Mouse (Mus musculus) kidney, postnatal 14 days (tissue): ENCODE results near the gene Rab3gap1.

Experiments used
- DNase-seq: peaks from one replicate; pipeline ENCODE4 v3.0.0; 2022; ENCODE audit warnings: mixed read lengths

Rab3gap1 gene

DNA sequence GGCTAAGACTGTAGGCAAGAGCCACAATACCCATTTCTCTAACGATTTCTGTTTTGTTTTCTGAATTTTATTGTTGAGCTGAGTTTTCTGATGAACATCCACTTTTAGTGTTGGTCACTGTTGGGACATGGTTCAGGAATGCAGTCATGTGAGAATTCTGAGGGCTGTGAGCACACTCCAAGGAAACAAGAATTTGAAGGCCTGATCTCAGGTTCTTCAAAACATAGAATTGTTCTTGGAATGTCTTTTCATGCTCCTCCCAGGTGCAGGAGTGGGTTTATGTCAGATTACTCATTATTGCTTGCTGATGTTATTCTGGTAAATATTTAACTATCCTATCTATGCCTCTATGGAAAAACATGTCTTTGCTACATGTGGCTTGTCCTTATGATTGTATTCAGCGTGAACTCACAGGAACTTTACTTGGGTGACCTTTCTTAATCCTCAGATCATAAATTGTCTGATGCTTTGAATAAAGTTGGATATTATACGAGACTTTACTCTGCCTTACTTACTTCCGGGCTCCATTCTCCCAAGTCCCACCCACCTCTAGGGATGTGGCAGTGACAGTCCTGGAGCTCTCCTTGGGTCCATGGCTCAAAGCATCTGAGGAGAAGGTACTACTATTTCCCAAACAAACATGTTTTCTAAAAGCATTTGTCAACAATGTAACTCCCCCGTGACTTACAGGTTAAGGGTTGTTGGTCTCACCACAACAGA is 114.9 kb downstream of the Rab3gap1 start:
- peak; percentile 17 for DNase-seq

DNA sequence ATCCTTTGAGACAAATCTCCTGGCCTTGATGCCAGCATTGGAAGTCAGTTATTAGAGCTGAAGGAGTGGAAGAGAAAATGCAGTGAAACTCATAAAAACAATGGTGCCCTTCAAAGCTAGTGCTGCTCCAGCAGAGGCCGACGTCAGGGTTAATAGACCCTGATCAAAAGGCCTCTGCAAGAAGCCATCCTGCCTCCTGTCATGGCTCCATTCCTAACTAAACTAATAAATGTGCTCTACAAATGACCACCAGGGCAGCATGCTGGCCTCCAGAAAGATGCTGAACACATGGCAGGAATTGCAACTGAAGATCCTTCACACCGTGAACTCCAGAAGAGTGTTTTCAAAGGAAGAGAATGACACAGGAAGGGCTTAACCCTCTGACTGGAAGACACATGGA is 116.8 kb downstream of the Rab3gap1 start:
- no peak for DNase-seq

GRCm38 (mm10) chr1:127988246-127988645 is 119.7 kb downstream of the Rab3gap1 start:
- no peak for DNase-seq

DNA sequence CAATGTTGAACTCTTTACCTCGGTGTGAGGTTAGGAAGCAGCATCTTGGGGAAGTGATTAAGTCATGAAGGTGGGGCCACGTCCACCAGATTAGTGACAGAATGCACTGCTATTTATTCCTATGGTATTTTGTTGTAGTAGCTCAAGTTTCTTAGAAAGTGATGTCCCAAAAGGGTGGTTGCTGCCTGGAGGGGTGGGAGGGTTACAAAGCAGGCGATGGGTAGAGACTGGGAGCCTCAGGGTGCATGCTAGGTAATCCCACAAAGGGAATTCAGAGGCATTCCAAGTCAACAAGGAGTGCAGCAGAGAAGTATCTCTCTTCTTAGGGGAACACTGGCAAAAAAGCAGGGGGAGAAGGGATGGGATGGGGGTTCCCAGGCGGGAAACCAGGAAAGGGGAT is 120.8 kb downstream of the Rab3gap1 start:
- DNase-seq = no peak

- DNase-seq = peak; percentile 23
Measured at GRCm38 (mm10) chr1:127989876-127990731, 121.5 kb downstream of the Rab3gap1 start.
